Mouse (Mus musculus) induced T-regulatory cell, adult 2 months (primary cell): ENCODE results near the gene Gm49405.
"Not testable (repeated sequence)": the region's sequence is repeated elsewhere in the genome, so short reads cannot be mapped to it uniquely, and the experiment has no call there.

Source experiments
- DNase-seq: peaks from one replicate; pipeline ENCODE4 v3.0.0-alpha.2; 2012; ENCODE audit warnings: low read depth

The Gm49405 gene

GRCm38 (mm10) chr19:4015635-4016034 is 15.2 kb downstream of the Gm49405 start:
- DNase-seq: no peak

GRCm38 (mm10) chr19:4017921-4018587 is 17.6 kb downstream of the Gm49405 start:
- DNase-seq: no peak

- peak; percentile 86 for DNase-seq
Measured at GRCm38 (mm10) chr19:4018743-4019583, 18.5 kb downstream of the Gm49405 start.

- DNase-seq: no peak
Measured at GRCm38 (mm10) chr19:4023185-4023584, 22.8 kb downstream of the Gm49405 start.

- DNase-seq: no peak
Measured at GRCm38 (mm10) chr19:4027576-4027975, 27.1 kb downstream of the Gm49405 start.

GRCm38 (mm10) chr19:4032668-4033067 is 32.2 kb downstream of the Gm49405 start:
- no peak for DNase-seq

- no peak for DNase-seq
Measured at GRCm38 (mm10) chr19:4033298-4033697, 32.9 kb downstream of the Gm49405 start.

GRCm38 (mm10) chr19:4033742-4034141 is 33.3 kb downstream of the Gm49405 start:
- no peak for DNase-seq

GRCm38 (mm10) chr19:4036327-4037045 is 36.1 kb downstream of the Gm49405 start:
- DNase-seq: peak; percentile 41

GRCm38 (mm10) chr19:4037154-4037787 is 36.8 kb downstream of the Gm49405 start:
- not testable (repeated sequence) for DNase-seq

GRCm38 (mm10) chr19:4037788-4038232 is 37.4 kb downstream of the Gm49405 start, which contains the start of gene Gstp1:
Gene Gstp1 (minus strand): TSS chr19:4037985.
- peak; percentile 94 for DNase-seq

- DNase-seq: not testable (repeated sequence)
Measured at GRCm38 (mm10) chr19:4040941-4041340, 40.5 kb downstream of the Gm49405 start.

GRCm38 (mm10) chr19:4041500-4041899 is 41.1 kb downstream of the Gm49405 start:
- DNase-seq: not testable (repeated sequence)

GRCm38 (mm10) chr19:4042124-4042523 is 41.7 kb downstream of the Gm49405 start:
- no peak for DNase-seq

- peak; percentile 41 for DNase-seq
Measured at GRCm38 (mm10) chr19:4044109-4044508, 43.7 kb downstream of the Gm49405 start.

- peak; percentile 24 for DNase-seq
Measured at GRCm38 (mm10) chr19:4045966-4046865, 45.8 kb downstream of the Gm49405 start, which contains the start of gene Gstp2. Gene Gstp2 (minus strand): TSS chr19:4046023.

GRCm38 (mm10) chr19:4046866-4047254 is 46.4 kb downstream of the Gm49405 start:
- no peak for DNase-seq

GRCm38 (mm10) chr19:4047859-4048258 is 47.4 kb downstream of the Gm49405 start:
- DNase-seq: peak; percentile 94

GRCm38 (mm10) chr19:4049069-4049468 is 48.6 kb downstream of the Gm49405 start:
- DNase-seq: not testable (repeated sequence)

- peak; percentile 60 for DNase-seq
Measured at GRCm38 (mm10) chr19:4051016-4051415, 50.6 kb downstream of the Gm49405 start.
